Mouse (Mus musculus) liver, postnatal 0 days (tissue): Measurements from ENCODE around the gene Tbcc. TPM values are rescaled to one million over a fixed set of nuclear protein-coding genes. Genes with fewer than 3 reads are reported as not detected.
A peak's percentile ranks its signal among the peaks of the same experiment; 100 is the strongest.

Experiments
- ATAC-seq: fragments of 200-750 bp; cut with Nextera tagmentation; 2 replicates; pipeline ENCODE4 v1.8.0; 2017; ENCODE audit warnings: mild to moderate bottlenecking, moderate library complexity
- DNase-seq: peaks from one replicate; pipeline ENCODE4 v3.0.0-alpha.2; 2016
- H3K27ac ChIP-seq: fragments of 300-500 bp; sonication (generic); 2 replicates; pipeline ENCODE4 v1.5.1; 2014; ENCODE audit warnings: antibody characterized with exemption, moderate library complexity, mild to moderate bottlenecking, low read depth
- H3K27me3 ChIP-seq: fragments of 300-500 bp; sonication (generic); 2 replicates; pipeline ENCODE4 v1.6.1; 2014; ENCODE audit warnings: low read length, control low read depth, mixed read lengths; ENCODE audit not compliant: insufficient read depth
- H3K36me3 ChIP-seq: fragments of 300-500 bp; sonication (generic); replicated peaks from 2 replicates; pipeline ENCODE4 v1.6.1; 2014; ENCODE audit warnings: mild to moderate bottlenecking, control low read depth, low read length, moderate library complexity, mixed read lengths; ENCODE audit not compliant: insufficient read depth
- H3K4me1 ChIP-seq: fragments of 300-500 bp; sonication (generic); 2 replicates; pipeline ENCODE4 v1.6.1; 2014; ENCODE audit warnings: antibody characterized with exemption, mild to moderate bottlenecking, control low read depth; ENCODE audit not compliant: insufficient read depth
- H3K4me2 ChIP-seq: fragments of 300-500 bp; sonication (generic); 2 replicates; pipeline ENCODE4 v1.6.1; 2014; ENCODE audit warnings: low read depth, mild to moderate bottlenecking, low read length, moderate library complexity, mixed read lengths
- H3K4me3 ChIP-seq: fragments of 300-500 bp; sonication (generic); 2 replicates; pipeline ENCODE4 v1.5.1; 2014; ENCODE audit warnings: low read depth, low read length
- H3K9ac ChIP-seq: fragments of 300-500 bp; sonication (generic); replicated peaks from 2 replicates; pipeline ENCODE4 v1.6.1; 2014; ENCODE audit warnings: mild to moderate bottlenecking, moderate library complexity
- H3K9me3 ChIP-seq: fragments of 300-500 bp; sonication (generic); 2 replicates; pipeline ENCODE4 v1.6.1; 2016; ENCODE audit warnings: mild to moderate bottlenecking, control low read depth, low read length, mixed read lengths
- CTCF ChIP-seq: sonication (generic); IDR thresholded peaks from 2 replicates; pipeline ENCODE4 v1.5.1; 2016; ENCODE audit warnings: antibody characterized with exemption, low read depth
- EP300 ChIP-seq: IDR thresholded peaks from 2 replicates; pipeline ENCODE4 v1.6.1; 2016; ENCODE audit warnings: antibody characterized with exemption, low read depth, mild to moderate bottlenecking
- WGBS: fragments of 180-500 bp; shearing (Covaris S2); extraction: QIAGEN DNeasy Blood & Tissue Kit; methylation state at CpG from one replicate; pipeline ENCODE4 v1.1.7; 2014; ENCODE audit not compliant: insufficient replicate concordance; 5-methylcytosine and 5-hydroxymethylcytosine counted together
- polyA plus RNA-seq: library from polyadenylated mRNA; unstranded; fragments of >200 nt; fragmentation: Nextera tagmentation; extraction: Ambion mirVana; gene quantifications from 2 replicates; pipeline ENCODE4 v1.2.1, GENCODE M21; 2015

Tbcc gene
- polyA plus RNA-seq, 1 experiment from 2014 or later: 24.1 TPM

GRCm38 (mm10) chr17:46927781-46928180 is 37.3 kb downstream of the Tbcc start:
- Histone ChIP-seq H3K9me3 (no peaks in the 10 kb centered on the region), H3K4me2 (no peak overlapping the region), H3K4me3 (no peak overlapping the region), H3K27me3 (no peaks in the 10 kb centered on the region), H3K27ac (no peak overlapping the region), H3K4me1 (no peaks in the 10 kb centered on the region), H3K9ac (no peak overlapping the region), H3K36me3 (peaks cover 40% of the 10 kb centered on the region)
- ATAC-seq (no peak), DNase-seq (no peak)
- TF ChIP-seq EP300 (no peak), CTCF (no peak)
- 81% methylated on average over 5 of the region's 5 CpGs for WGBS

- H3K9me3 ChIP-seq: no peaks in the 10 kb centered on the region
- ATAC-seq (no peak), DNase-seq (no peak)
- TF ChIP-seq EP300 (no peak), CTCF (no peak)
- H3K27ac ChIP-seq: no peak overlapping the region
- H3K36me3 ChIP-seq: peaks cover 55% of the 10 kb centered on the region
- no peak overlapping the region for H3K4me2 ChIP-seq
- 84% methylated on average over 12 of the region's 12 CpGs for WGBS
- H3K4me3 ChIP-seq: no peak overlapping the region
- no peaks in the 10 kb centered on the region for H3K27me3 ChIP-seq
- no peak overlapping the region for H3K9ac ChIP-seq
- no peaks in the 10 kb centered on the region for H3K4me1 ChIP-seq
Observed at GRCm38 (mm10) chr17:46929277-46929676, 38.8 kb downstream of the Tbcc start.

GRCm38 (mm10) chr17:46929897-46930296 is 39.4 kb downstream of the Tbcc start:
- DNase-seq: no peak
- 91% methylated on average over 7 of the region's 7 CpGs for WGBS
- no peak for TF ChIP-seq CTCF
- no peak for TF ChIP-seq EP300
- no peak overlapping the region for H3K4me3 ChIP-seq
- no peaks in the 10 kb centered on the region for H3K4me1 ChIP-seq
- H3K36me3 ChIP-seq: peaks cover 61% of the 10 kb centered on the region
- no peak overlapping the region for H3K4me2 ChIP-seq
- H3K27me3 ChIP-seq: no peaks in the 10 kb centered on the region
- no peak for ATAC-seq
- no peak overlapping the region for H3K27ac ChIP-seq
- no peak overlapping the region for H3K9ac ChIP-seq
- H3K9me3 ChIP-seq: no peaks in the 10 kb centered on the region

- TF ChIP-seq EP300: no peak
- TF ChIP-seq CTCF: no peak
- Histone ChIP-seq H3K4me1 (no peaks in the 10 kb centered on the region), H3K4me3 (no peak overlapping the region), H3K9me3 (no peaks in the 10 kb centered on the region), H3K27me3 (no peaks in the 10 kb centered on the region), H3K9ac (no peak overlapping the region), H3K36me3 (peaks cover 86% of the 10 kb centered on the region), H3K27ac (no peak overlapping the region), H3K4me2 (no peak overlapping the region)
- WGBS: 91% methylated on average over 5 of the region's 5 CpGs
- DNase-seq (no peak), ATAC-seq (no peak)
Observed at GRCm38 (mm10) chr17:46932961-46933360, 42.5 kb downstream of the Tbcc start.

- no peaks in the 10 kb centered on the region for H3K4me1 ChIP-seq
- no peaks in the 10 kb centered on the region for H3K9me3 ChIP-seq
- no peaks in the 10 kb centered on the region for H3K27me3 ChIP-seq
- peaks cover 89% of the 10 kb centered on the region for H3K36me3 ChIP-seq
- 82% methylated on average over 19 of the region's 19 CpGs for WGBS
- no peak overlapping the region for H3K27ac ChIP-seq
- no peak overlapping the region for H3K4me3 ChIP-seq
- no peak for TF ChIP-seq EP300
- TF ChIP-seq CTCF: peak; percentile 78
- ATAC-seq (0 out of 2 replicates have a peak, but pooled peaks have one; percentile 33), DNase-seq (peak; percentile 75)
- H3K9ac ChIP-seq: no peak overlapping the region
- no peak overlapping the region for H3K4me2 ChIP-seq
Observed at GRCm38 (mm10) chr17:46933557-46934348, 43.3 kb downstream of the Tbcc start.

GRCm38 (mm10) chr17:46940461-46940860 is 50.0 kb downstream of the Tbcc start:
- no peaks in the 10 kb centered on the region for H3K4me1 ChIP-seq
- H3K27me3 ChIP-seq: no peaks in the 10 kb centered on the region
- peaks cover 97% of the 10 kb centered on the region for H3K36me3 ChIP-seq
- 91% methylated on average over 8 of the region's 8 CpGs for WGBS
- H3K27ac ChIP-seq: no peak overlapping the region
- H3K9me3 ChIP-seq: no peaks in the 10 kb centered on the region
- no peak overlapping the region for H3K9ac ChIP-seq
- no peak overlapping the region for H3K4me2 ChIP-seq
- no peak for ATAC-seq
- TF ChIP-seq EP300 (no peak), CTCF (no peak)
- no peak for DNase-seq
- no peak overlapping the region for H3K4me3 ChIP-seq

Other genes with a start within 250 kb of the Tbcc start
- 10.7 and 12.6 TPM in 2 replicates for gene Klc4, start 244.7 kb upstream of the Tbcc start, polyA plus RNA-seq
- 75.2 and 79.3 TPM in 2 replicates for gene Mrpl2, start 244.5 kb upstream of the Tbcc start, polyA plus RNA-seq
- gene Cul7, start 240.3 kb upstream of the Tbcc start, polyA plus RNA-seq: 5.2 and 6.2 TPM in 2 replicates
- gene Rrp36, start 216.3 kb upstream of the Tbcc start, polyA plus RNA-seq: 28.1 and 28.2 TPM in 2 replicates
- 52.3 and 56.9 TPM in 2 replicates for gene Mea1, start 211.9 kb upstream of the Tbcc start, polyA plus RNA-seq
- 60.0 and 63.0 TPM in 2 replicates for gene Klhdc3, start 209.8 kb upstream of the Tbcc start, polyA plus RNA-seq
- 11.2 and 12.5 TPM in 2 replicates for gene Ppp2r5d, start 185.6 kb upstream of the Tbcc start, polyA plus RNA-seq
- 11.6 and 12.6 TPM in 2 replicates for gene Pex6, start 179.2 kb upstream of the Tbcc start, polyA plus RNA-seq
- gene Gnmt, start 161.5 kb upstream of the Tbcc start, polyA plus RNA-seq: 707 and 780 TPM in 2 replicates
- gene Cnpy3, start 138.5 kb upstream of the Tbcc start, polyA plus RNA-seq: 23.0 and 24.1 TPM in 2 replicates
- 0.11 and 0.14 TPM in 2 replicates for gene Ptcra, start 127.0 kb upstream of the Tbcc start, polyA plus RNA-seq
- 192 and 213 TPM in 2 replicates for gene 2310039H08Rik, start 118.0 kb upstream of the Tbcc start, polyA plus RNA-seq
- gene Rpl7l1, start 108.0 kb upstream of the Tbcc start, polyA plus RNA-seq: 63.6 and 64.1 TPM in 2 replicates
- gene Bicral, start 32.2 kb upstream of the Tbcc start, polyA plus RNA-seq: 1.8 and 1.9 TPM in 2 replicates
- not detected in 2 replicates for gene Prph2, start 19.8 kb downstream of the Tbcc start, polyA plus RNA-seq
- 6.1 and 6.6 TPM in 2 replicates for gene Ubr2, start 119.9 kb downstream of the Tbcc start, polyA plus RNA-seq